Mouse (Mus musculus): ENCODE results near the gene Sar1b.
"Not testable (repeated sequence)": the region's sequence is repeated elsewhere in the genome, so short reads cannot be mapped to it uniquely, and the experiment has no call there.

Gene Sar1b

DNA sequence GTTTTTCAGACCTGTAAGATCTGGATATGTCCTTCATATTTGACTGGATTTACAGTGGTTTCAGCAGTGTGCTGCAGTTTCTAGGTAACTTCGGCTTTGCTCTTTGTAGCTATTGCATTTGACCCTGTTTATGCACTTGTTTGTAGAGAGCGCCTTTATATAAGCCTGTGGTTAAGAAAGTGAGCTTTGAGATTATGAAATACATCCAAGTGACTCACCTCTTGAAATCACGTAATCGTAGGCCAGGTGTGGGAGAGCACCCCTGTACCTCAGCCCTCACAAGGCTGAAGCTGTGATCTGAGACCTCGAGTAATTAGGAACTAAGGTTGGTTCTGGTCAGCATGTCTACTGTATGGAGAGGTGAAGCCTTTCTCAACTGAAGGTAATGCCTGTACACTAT, 14.0 kb downstream of the Sar1b start:
- DNase-seq (ENCODE audit: low spot score): no peak

GRCm38 (mm10) chr11:51780773-51781267, 17.3 kb downstream of the Sar1b start:
- no peak for DNase-seq (ENCODE audit: low spot score)

DNA sequence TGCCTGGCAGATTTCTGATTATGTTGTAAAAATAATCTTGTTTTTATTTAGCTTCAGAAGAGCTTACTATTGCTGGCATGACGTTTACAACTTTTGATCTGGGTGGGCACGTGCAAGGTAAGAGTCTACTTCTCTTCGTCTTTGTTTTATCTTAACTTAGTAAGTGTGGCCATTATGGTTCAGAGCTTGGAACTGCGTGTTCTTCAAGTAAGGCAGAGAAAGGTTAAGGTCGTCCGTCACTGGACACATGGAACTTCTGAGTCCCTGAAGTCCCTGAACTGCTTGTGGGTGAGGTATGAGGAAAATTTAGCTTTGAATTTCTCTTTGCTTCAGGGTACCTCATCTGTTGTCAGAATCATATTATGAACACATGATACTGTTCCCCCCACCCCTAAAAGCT, 19.2 kb downstream of the Sar1b start:
- no peak for DNase-seq (ENCODE audit: low spot score)

DNA sequence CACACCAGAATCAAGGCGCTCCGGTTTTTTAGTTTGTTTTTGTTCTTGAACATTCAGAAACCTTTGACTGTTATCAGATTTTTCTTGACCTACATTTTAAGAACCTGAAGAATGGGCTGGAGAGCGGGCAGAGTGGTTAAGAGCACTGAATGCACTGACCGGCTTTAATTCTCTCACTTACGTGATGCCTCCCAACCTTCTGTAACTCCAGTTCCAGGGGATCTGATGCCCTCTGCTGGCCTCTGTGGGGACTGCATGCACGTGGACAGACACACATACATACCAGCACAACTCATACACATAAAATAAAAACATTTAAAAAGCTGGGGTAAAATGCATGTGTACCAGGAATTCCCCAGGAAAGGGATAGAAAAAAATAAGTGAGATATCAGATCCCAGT, 22.4 kb downstream of the Sar1b start:
- DNase-seq (ENCODE audit: low spot score): no peak

- DNase-seq (ENCODE audit: low spot score): not testable (repeated sequence)
These were observed 26.2 kb downstream of the Sar1b start for GRCm38 (mm10) chr11:51789735-51790134.

GRCm38 (mm10) chr11:51790662-51791061, 27.2 kb downstream of the Sar1b start:
- no peak for DNase-seq (ENCODE audit: low spot score)

GRCm38 (mm10) chr11:51796272-51796671, 32.8 kb downstream of the Sar1b start:
- no peak for DNase-seq (ENCODE audit: low spot score)

DNA sequence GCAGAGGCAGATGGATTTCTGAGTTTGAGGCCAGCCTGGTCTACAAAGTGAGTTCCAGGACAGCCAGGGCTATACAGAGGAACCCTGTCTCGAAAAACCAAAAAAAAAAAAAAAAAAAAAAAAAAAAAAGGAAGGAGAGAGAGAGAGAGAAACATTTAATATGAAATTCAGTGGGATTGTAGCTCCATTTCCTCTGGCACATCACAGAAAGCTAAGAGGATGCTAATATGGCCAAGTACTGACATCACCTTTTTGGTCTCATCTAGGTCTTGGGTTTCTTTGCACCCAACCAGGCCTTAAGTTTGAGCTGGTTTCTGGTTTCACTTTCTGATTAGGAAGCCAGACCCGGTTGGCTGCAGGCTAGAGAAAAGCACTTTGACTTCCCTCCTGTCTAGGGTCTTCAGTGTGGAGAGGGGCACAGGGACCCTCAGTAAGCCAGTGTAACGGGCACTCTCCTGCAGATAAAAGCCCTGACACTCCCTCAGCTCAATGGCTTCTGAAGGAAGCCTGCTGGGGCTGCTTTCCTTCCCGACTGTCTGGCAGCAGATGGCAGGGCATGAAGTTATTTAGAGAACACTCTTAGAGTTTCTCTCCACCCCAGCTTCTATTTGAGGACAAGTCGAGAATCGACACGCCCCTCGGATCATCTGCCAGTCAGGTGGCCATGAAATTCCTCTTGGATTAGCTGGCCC, 37.3 kb downstream of the Sar1b start:
- DNase-seq (ENCODE audit: low spot score): no peak

DNA sequence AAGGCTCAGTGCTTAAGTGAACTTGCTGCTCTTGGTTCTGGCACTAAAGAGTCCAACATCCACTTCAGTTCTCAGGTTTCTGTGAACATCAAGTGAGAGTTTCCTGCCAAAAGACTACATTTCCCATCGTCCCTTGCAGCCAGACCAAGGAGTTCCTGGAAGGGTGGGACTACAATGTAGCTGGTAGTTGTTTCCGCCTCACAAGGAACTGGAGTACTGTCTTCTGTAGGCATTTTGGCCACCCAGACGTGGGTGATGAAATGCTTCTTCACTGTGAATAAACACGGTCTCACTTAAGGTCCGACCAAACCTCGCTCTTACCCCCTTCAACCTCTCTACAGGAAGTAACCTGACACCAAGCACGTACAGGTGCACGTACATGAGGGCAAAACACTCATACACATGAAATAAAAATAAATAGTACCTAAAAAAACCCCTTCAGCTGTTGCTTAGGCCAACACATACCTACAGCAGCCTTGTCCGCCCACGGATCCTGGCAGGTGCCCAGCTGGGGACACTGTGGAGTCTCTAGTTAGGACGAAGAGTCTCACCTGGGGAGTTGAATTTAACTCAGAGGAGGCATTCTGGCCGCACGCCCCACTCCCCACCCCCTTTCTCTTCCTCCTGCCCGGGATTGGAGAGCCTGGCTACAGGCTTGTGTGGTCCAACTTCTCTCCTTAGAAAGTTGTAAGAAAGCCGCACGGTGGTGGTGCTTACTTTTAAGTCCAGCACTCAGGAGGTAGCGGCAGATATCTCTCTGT, 41.9 kb downstream of the Sar1b start:
- DNase-seq (ENCODE audit: low spot score): peak; percentile 58

- DNase-seq (ENCODE audit: low spot score): no peak
These were observed 43.8 kb downstream of the Sar1b start for GRCm38 (mm10) chr11:51807108-51807879.

DNA sequence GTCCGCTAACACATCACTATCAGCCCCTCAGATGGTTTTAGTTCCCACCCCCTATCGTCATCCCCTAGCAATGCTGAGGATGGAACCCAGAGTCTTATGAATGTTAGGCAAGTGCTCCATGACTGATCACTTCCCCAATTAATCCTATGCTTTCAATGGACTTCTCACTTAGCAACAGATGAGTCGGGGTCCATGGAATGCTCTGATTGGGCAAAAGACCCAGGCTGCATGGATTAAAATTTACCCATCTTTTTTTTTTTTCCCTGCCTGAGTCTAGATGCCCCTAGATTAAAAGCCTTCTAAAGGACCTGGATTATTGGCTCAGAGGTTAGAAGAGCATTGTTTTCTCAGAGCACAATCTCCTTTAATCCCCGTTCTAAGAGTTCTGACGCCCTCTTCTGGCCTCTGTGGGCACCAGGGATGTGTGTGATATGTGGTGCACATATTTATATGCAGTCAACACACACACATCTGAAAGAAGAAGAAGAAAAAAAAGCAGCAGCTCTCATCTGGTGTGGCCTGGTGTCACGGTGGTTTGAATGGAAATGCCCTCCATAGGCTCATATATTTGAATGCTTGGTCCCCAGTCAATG, 46.2 kb downstream of the Sar1b start:
- DNase-seq (ENCODE audit: low spot score): no peak

DNA sequence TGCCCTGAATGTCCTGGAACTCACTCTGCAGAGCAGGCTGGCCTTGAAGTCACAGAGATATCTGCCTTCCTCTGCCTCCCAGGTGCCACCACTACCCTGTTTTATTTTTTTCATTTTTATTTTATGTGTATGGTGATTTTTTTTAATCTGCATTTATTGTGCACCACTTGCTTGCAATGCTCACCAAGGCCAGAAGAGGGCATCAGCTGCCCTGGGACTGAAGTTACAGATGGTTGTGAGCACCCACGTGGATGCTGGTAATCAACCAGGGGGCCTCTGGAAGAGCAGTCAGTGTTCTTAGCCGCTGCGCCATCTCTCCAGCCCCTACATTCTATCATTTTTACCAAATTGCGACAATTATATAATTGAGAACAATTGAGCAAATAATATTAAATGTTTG, 47.7 kb downstream of the Sar1b start:
- no peak for DNase-seq (ENCODE audit: low spot score)

- no peak for DNase-seq (ENCODE audit: low spot score)
These were observed 48.6 kb downstream of the Sar1b start for GRCm38 (mm10) chr11:51812022-51812546.

GRCm38 (mm10) chr11:51817756-51818155, 54.3 kb downstream of the Sar1b start:
- DNase-seq (ENCODE audit: low spot score): peak; percentile 69

- DNase-seq (ENCODE audit: low spot score): no peak
These were observed 55.4 kb downstream of the Sar1b start for GRCm38 (mm10) chr11:51818837-51819236.

GRCm38 (mm10) chr11:51819964-51820363, 56.5 kb downstream of the Sar1b start:
- DNase-seq (ENCODE audit: low spot score): no peak

- peak; percentile 47 for DNase-seq (ENCODE audit: low spot score)
These were observed 57.4 kb downstream of the Sar1b start for GRCm38 (mm10) chr11:51820861-51821260.

- DNase-seq (ENCODE audit: low spot score): no peak
These were observed 59.2 kb downstream of the Sar1b start for GRCm38 (mm10) chr11:51822736-51823135.

DNA sequence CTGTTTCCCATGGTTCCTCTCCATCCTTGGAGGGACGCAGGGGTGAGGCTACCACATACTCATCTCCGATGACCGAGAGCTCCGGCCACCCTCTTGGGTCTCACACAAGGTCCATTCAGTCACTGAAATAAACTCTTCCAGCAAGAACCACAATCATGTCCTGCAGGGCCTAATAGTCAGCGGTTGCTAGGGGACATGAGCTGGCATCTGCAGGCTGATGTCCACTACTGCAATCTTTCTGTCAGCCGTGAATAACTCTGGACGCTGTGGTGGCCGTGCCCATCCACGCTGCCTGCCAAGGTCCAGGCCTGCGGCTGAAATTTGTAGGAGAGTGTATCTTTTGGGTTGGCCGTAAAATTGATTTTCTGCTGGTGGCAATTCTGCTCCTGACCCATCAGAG, 59.8 kb downstream of the Sar1b start:
- no peak for DNase-seq (ENCODE audit: low spot score)

- no peak for DNase-seq (ENCODE audit: low spot score)
These were observed 60.7 kb downstream of the Sar1b start for GRCm38 (mm10) chr11:51823963-51824753.

- no peak for DNase-seq (ENCODE audit: low spot score)
These were observed 61.5 kb downstream of the Sar1b start for GRCm38 (mm10) chr11:51824867-51825424.

Data from left cerebral cortex, adult 11 months (tissue).